Mouse (Mus musculus) bone marrow macrophage, adult 2 months (primary cell): ENCODE measurements around the gene Adh1. TPM values are rescaled to one million over a fixed set of nuclear protein-coding genes. Genes with fewer than 3 reads are reported as not detected.

Source experiments
- H3K27ac ChIP-seq: 2 replicates; pipeline ENCODE4 v1.5.1; 2012; ENCODE audit warnings: low read depth, low read length; ENCODE audit not compliant: insufficient read depth
- H3K4me1 ChIP-seq: 2 replicates; pipeline ENCODE4 v1.6.1; 2012; ENCODE audit warnings: low read length; ENCODE audit not compliant: control insufficient read depth, insufficient read depth
- H3K4me3 ChIP-seq: 2 replicates; pipeline ENCODE4 v1.5.1; 2012; ENCODE audit warnings: mild to moderate bottlenecking, low read length, moderate library complexity; ENCODE audit not compliant: insufficient read depth
- CTCF ChIP-seq: IDR thresholded peaks from 2 replicates; pipeline ENCODE4 v1.5.1; 2012; ENCODE audit warnings: low read depth, mild to moderate bottlenecking, low read length, moderate library complexity
- POLR2A ChIP-seq: IDR thresholded peaks from 2 replicates; pipeline ENCODE4 v1.6.1; 2012; ENCODE audit warnings: mild to moderate bottlenecking, low read depth, low read length, borderline replicate concordance
- polyA plus RNA-seq: library from polyadenylated mRNA; stranded (reverse); fragments of >200 nt; gene quantifications from 2 replicates; pipeline ENCODE4 v1.2.4, GENCODE M21; 2012; ENCODE audit not compliant: missing spikeins, insufficient read depth, insufficient read length

Gene Adh1
- polyA plus RNA-seq, 1 experiment: not detected

DNA sequence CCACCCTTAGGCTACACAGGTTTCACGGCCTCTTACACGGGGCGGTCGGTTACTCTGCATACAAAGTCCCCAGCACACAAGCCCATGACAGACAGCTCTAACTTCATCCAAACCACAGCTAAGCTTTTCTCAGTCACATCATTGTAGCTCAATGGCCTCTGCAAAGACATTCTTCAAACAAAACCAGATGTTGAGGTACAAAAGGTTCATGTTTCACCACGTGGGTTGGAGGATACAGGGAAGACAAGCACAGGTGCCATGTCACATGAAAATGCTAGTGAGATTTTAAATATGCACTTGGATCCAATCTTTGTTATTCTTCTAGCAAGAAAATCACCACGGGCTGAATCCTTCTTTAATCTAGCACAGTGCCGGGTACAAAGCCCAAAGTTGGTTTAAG lies 35.5 kb upstream of the Adh1 start:
- Histone ChIP-seq H3K4me1 (no peaks in the 10 kb centered on the region), H3K27ac (no peak overlapping the region), H3K4me3 (no peak overlapping the region)
- TF ChIP-seq CTCF (no peak), POLR2A (no peak)

DNA sequence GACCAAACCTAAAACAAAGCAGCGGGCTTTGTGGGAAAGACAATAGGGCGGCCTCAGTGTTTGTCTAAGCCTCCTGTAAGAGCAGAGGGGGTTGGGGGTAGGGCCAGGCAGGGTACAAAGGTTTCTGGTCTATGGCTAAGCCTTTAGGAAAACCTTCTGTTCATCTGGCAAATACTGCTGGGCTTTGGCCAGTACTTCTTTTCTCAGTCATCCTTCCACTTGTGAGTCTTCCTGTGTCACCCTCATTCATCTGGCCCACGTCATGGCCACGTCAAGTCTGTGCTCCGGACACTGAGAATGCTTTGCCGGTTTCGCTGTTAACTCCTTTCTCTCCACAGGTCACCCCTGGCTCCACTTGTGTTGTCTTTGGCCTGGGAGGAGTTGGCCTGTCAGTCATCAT lies 34.9 kb upstream of the Adh1 start:
- TF ChIP-seq CTCF (no peak), POLR2A (no peak)
- Histone ChIP-seq H3K4me1 (no peaks in the 10 kb centered on the region), H3K4me3 (no peak overlapping the region), H3K27ac (no peak overlapping the region)

DNA sequence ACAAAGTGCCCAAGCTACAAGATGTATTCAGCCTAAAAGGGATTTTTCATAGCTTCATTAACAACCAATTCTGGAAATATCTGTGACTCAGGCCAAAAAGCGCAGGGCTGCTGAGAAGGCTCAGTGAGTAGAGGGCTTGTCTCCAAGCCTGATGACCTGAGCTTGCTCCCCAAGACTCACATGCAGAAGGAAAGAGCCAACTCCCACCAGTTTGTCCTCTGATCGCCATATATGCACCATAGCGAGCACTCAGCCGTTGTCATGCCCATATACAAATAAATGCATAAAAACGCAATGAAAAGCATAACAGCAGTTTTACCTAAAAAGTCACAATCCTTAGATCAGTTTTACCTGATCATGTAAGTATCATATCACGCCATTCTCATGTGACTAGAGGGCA lies 34.3 kb upstream of the Adh1 start:
- Histone ChIP-seq H3K27ac (no peak overlapping the region), H3K4me3 (no peak overlapping the region), H3K4me1 (no peaks in the 10 kb centered on the region)
- TF ChIP-seq POLR2A (no peak), CTCF (no peak)

DNA sequence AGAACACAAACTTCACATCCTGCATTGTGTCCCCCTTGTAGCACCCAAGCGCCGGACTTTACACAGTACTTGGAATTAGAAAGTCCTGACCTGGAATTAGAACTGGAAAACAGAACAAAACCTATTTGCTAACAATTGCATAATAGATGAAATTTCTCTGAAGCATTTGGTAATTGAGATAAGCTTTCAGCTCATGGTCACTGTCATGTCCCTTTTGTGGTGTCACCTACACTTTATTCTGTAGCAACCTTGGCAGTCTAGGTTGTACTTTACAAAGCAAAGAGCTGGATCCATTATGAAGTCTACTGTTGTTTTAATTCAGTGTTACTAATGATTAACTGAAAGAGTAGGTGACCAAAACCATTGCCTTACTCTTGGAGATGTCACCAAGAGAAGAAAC lies 33.7 kb upstream of the Adh1 start:
- Histone ChIP-seq H3K27ac (no peak overlapping the region), H3K4me1 (no peaks in the 10 kb centered on the region), H3K4me3 (no peak overlapping the region)
- TF ChIP-seq POLR2A (no peak), CTCF (no peak)

DNA sequence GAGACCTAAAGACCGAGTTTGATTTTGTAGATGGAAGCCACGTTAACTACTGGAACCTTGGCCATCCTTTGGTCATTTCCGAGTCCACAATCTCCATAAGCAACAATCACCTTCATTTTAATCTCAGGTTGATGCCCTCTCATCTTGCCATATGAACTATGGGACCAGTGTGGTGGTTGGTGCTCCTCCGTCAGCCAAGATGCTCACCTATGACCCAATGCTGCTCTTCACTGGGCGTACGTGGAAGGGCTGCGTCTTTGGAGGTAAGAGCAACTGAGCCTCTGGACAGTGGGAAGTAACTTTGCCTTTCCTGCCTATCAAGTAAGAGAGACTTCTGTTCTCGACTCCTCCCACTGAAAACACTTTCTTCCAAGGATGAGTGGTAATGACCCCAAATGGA lies 33.0 kb upstream of the Adh1 start:
- Histone ChIP-seq H3K4me1 (no peaks in the 10 kb centered on the region), H3K4me3 (no peak overlapping the region), H3K27ac (no peak overlapping the region)
- no peak for TF ChIP-seq CTCF
- no peak for TF ChIP-seq POLR2A

DNA sequence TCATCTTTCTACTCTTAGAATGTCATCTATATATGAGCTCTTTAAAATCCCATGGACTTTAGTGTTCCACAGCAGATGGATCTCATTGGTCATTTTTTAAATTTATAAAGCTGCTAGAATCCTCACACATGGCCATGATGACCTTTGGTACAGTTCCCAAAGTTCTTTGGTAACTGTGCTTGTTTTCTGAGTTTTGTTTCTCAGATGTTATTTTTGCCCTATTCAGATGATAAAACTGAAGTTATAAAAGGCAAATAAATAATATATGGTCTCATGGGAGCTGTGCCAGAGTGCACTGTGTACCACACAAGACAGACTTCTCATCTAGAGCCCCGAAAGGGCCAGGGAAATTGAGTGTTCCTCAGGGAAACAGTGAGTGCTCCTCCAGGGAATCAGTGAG lies 31.3 kb upstream of the Adh1 start:
- H3K27ac ChIP-seq: no peak overlapping the region
- TF ChIP-seq POLR2A (no peak), CTCF (no peak)
- H3K4me3 ChIP-seq: no peak overlapping the region
- H3K4me1 ChIP-seq: no peaks in the 10 kb centered on the region

DNA sequence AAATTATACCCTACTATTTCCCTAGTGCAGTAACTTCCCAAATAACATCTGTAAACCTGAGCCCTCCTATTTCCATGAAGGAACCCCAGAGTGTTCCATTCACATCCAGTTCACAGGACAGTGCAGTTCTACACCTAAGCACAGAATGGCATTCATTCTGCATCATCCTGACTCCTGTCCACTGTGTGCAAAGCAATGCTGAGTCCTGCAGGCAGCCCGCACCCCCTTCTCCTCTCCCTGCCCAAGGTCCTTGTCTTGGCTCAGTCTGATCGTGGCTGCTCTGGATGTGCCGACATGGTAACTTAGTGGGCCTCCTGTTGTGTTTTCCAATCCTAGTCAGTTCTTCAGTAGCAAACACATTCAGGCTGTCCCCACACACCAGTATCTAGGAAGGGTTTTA lies 30.5 kb upstream of the Adh1 start:
- Histone ChIP-seq H3K4me1 (no peaks in the 10 kb centered on the region), H3K27ac (no peak overlapping the region), H3K4me3 (no peak overlapping the region)
- TF ChIP-seq POLR2A (no peak), CTCF (no peak)

DNA sequence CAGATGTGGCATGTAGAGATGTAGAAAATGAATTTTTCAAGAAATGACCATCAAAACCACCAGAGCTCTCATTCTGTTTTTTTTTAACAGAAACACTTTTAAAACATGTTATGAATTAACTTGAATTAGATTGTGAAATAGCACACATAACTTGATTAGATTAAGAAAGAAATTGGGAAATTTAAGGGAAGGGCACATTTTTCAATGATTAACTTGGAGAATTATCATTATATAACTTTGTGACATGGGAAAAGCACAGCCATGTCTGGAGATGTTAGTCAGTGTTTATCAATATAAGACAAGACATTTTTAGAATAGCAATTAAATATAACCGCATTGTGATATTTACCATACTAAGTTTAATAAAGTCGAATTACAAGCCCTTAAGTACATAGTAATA lies 29.3 kb upstream of the Adh1 start:
- TF ChIP-seq CTCF: no peak
- TF ChIP-seq POLR2A: no peak
- Histone ChIP-seq H3K27ac (no peak overlapping the region), H3K4me1 (no peaks in the 10 kb centered on the region), H3K4me3 (no peak overlapping the region)

DNA sequence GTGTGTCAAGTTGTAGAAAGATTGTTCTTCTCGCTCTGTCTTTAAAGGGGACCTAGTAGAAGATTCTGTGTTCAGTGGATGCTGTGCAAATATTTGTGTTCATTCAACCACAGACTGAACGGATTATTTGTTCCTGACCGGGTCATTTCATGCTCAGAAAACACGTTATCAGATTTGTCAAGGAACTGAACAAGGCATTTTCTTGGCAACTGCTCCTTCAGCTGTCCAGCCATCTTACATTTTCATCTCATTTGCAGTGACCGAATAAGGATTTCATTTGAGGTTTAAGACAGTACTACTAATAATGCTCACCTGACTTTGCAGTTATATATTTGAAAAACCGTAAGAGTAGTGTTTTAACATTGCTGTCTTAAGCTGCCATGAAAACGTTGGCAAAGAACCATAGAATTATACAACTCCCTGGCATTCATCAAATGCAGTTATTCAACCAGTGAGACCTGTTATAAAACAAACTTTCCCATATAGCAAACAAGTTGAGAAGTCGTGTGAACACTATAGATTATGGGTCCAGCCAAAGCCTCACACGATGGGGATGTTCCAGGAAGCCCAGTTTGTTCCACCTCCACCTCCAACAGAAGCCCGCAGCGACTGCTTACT lies 24.1 kb upstream of the Adh1 start:
- no peak overlapping the region for H3K4me3 ChIP-seq
- no peak overlapping the region for H3K27ac ChIP-seq
- TF ChIP-seq CTCF (no peak), POLR2A (no peak)
- no peaks in the 10 kb centered on the region for H3K4me1 ChIP-seq

DNA sequence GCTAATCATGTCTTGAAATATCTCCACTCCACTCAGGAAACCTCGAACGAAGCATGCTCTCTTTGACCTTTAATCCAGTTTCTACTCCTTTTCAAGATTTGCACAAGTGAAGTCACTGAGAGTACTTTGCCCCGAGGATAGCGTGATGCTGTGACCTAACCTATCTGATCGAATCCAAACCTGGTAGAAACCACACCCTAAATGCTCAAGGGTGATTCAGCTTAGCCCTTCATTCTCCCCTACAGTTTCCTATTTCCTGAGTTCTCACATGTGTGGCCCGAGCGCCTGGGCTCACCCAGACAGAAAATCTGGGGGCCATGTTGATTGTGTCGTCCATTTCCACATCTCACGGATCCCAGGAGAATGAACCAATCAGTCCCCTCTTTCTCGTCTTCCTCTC lies 22.7 kb upstream of the Adh1 start:
- Histone ChIP-seq H3K4me1 (no peaks in the 10 kb centered on the region), H3K4me3 (no peak overlapping the region), H3K27ac (no peak overlapping the region)
- no peak for TF ChIP-seq CTCF
- TF ChIP-seq POLR2A: no peak

DNA sequence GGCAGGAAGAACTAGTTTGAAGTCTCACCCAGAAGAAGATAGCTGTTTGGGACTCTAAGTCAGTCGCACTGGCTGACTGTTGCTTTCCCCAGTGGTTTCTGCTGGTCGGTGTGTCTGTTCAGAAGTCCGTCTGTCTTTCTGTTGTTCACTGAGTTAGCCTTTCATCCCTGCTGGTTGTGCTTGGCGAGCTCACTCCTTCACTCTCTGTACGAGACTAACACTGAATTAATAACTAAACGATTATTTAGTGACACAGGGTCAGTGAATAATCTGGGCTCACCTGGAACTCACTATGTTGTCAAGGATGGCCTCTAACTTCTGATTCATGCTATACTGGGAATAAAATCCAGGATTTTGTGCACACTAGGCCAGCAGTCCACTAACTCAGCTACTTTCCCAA lies 21.3 kb upstream of the Adh1 start:
- Histone ChIP-seq H3K4me3 (no peak overlapping the region), H3K4me1 (no peaks in the 10 kb centered on the region), H3K27ac (no peak overlapping the region)
- TF ChIP-seq CTCF (no peak), POLR2A (no peak)
